Comparison of ENCODE assay signal across 8 mouse cellular contexts in genomic region chr3:123234191-123234836, GRCm38 (mm10). TPM values are rescaled to one million over a fixed set of nuclear protein-coding genes. Genes with fewer than 3 reads are reported as not detected.
DNase-seq lines count a peak whose midpoint lies in the region; ATAC-seq lines count a peak whose summit lies in the region.

No protein-coding gene starts in this region.

- ATAC-seq in CD4-positive, CD25-positive, alpha-beta regulatory T cell, adult 4 months: peak; percentile 49
- peak; percentile 49 for ATAC-seq in megakaryocyte progenitor cell, adult 5-6 weeks (replicated peaks; ENCODE audit: poor library complexity)

- intact Hi-C loops in heart, postnatal 10 days (cut with DNase I): loop anchor here (1.0 to 5.0 kb wide), 4 partner anchors 32 to 138 kb away; partner anchors contain the start of gene Sec24d

- DNase-seq in gastrocnemius, postnatal 25 days: peak; percentile 9
- DNase-seq in gastrocnemius, adult 8-10 months (ENCODE audit: low spot score in 2 of 2): no peak
- peak; percentile 51 for DNase-seq in embryo, embryonic 10 days (ENCODE audit: low spot score)
- peak; percentile 73 to 75 for DNase-seq in heart, postnatal 10 days
- peak; percentile 61 for DNase-seq in layer of hippocampus, adult 9-10 months (ENCODE audit: low spot score)
- DNase-seq in thymus, postnatal 25 days: peak; percentile 9

RNA-seq across cellular contexts. Expression of gene Synpo2, which starts 1.6 kb away (rescaled TPM):
- 100 to 1,000 TPM; 225 to 248 TPM for total RNA-seq in gastrocnemius, postnatal 25 days (2021)
- total RNA-seq in gastrocnemius, adult 8-10 months (2022): 100 to 1,000 TPM; 229 to 273 (median 251) TPM
- under 1 TPM in 1 of 2 experiments, not detected in 1; 0.05 TPM for polyA plus RNA-seq in CD4-positive, CD25-positive, alpha-beta regulatory T cell, adult 4 months (2017; shearing (Covaris generic))
- total RNA-seq in heart, postnatal 10 days (2021): 10 to 100 TPM; 37.8 to 43.1 TPM
- 0.34 and 0.57 TPM in 2 replicates for total RNA-seq in megakaryocyte progenitor cell, adult 5-6 weeks (2015)
- 0.17 and 0.30 TPM in 2 replicates for total RNA-seq in megakaryocyte progenitor cell, adult 5-6 weeks (2017)

RNA-seq across cellular contexts. Expression of gene Sec24d, which starts 32.9 kb away (rescaled TPM):
- 10 to 100 TPM; 12.4 to 14.1 TPM for total RNA-seq in gastrocnemius, postnatal 25 days (2021)
- total RNA-seq in gastrocnemius, adult 8-10 months (2022): 1 to 10 TPM; 3.8 to 4.2 (median 4.0) TPM
- polyA plus RNA-seq in CD4-positive, CD25-positive, alpha-beta regulatory T cell, adult 4 months (2017; shearing (Covaris generic)): 10 to 100 TPM; 15.5 to 16.2 TPM
- 10 to 100 TPM; 65.0 to 67.8 TPM for total RNA-seq in heart, postnatal 10 days (2021)
- total RNA-seq in megakaryocyte progenitor cell, adult 5-6 weeks (2015): 62.5 and 68.2 TPM in 2 replicates
- total RNA-seq in megakaryocyte progenitor cell, adult 5-6 weeks (2017): 42.4 and 44.9 TPM in 2 replicates

Comparison
In these comparisons a context has a peak if more than half of its experiments do, and no peak if none do; other contexts are left out.
1. DNase-seq: peak in gastrocnemius, postnatal 25 days (single experiment), embryo, embryonic 10 days (single experiment), heart, postnatal 10 days (2 of 2), layer of hippocampus, adult 9-10 months (single experiment) and thymus, postnatal 25 days (single experiment); none in gastrocnemius, adult 8-10 months (0 of 2).
2. RNA of gene Synpo2, which starts 1.6 kb away (total RNA-seq): 229 to 273 TPM in gastrocnemius, adult 8-10 months, 225 to 248 TPM in gastrocnemius, postnatal 25 days and 37.8 to 43.1 TPM in heart, postnatal 10 days; 0.17 to 0.57 TPM in megakaryocyte progenitor cell, adult 5-6 weeks; every median in the first group is over 10 times any median in the second.